Mouse (Mus musculus) cortical plate, adult 2 months (tissue): Measurements from ENCODE around the gene Dync1i2.

Source experiments
- CTCF ChIP-seq: fragments of 200-500 bp; IDR thresholded peaks from 2 replicates; pipeline ENCODE4 v1.5.1; 2011; ENCODE audit warnings: mild to moderate bottlenecking, control low read depth, low read length; ENCODE audit not compliant: insufficient read depth; ENCODE audit errors: extremely low read depth
- POLR2A ChIP-seq: fragments of 200-500 bp; IDR thresholded peaks from 2 replicates; pipeline ENCODE4 v1.6.1; 2011; ENCODE audit warnings: mild to moderate bottlenecking, low read length, control low read depth; ENCODE audit not compliant: insufficient read depth; ENCODE audit errors: extremely low read depth

DNA sequence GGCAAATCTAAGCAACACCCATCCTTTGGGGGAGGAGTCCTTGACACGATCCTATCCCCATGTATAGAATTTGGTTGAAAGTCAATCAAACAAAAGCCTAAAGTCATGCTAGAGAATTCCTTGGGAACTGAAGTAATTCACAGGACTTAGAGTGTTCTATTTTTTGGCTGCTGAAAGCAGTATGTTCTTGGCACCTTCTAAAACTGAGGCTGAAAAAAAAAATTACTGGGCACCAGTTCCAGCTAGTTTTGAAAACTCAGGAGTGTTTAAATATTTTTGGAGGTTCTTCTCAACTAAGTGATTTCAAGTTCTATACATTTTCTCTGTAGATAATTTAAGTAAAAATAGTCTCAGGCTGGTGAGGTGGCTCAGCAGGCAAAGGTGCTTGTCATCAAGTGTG, 86.0 kb downstream of the Dync1i2 start:
- TF ChIP-seq POLR2A: no peak
- TF ChIP-seq CTCF: no peak
